Mouse (Mus musculus) cerebral cortex, adult 2 months (tissue): Measurements from ENCODE around the gene Exoc3l.

Experiments used
- WGBS: fragments of 180-500 bp; shearing (Covaris S2); methylation state at CpG from one replicate; pipeline ENCODE4 v1.1.7; 2018; 5-methylcytosine and 5-hydroxymethylcytosine counted together

Exoc3l gene

GRCm38 (mm10) chr8:105295895-105296573, at the start of gene Exoc3l:
Gene Exoc3l, minus strand, starts transcription at chr8:105296101.
- 69% methylated on average over 11 of the region's 11 CpGs for WGBS

GRCm38 (mm10) chr8:105345061-105345975, 49.4 kb upstream of the Exoc3l start:
- 71% methylated on average over 7 of the region's 7 CpGs for WGBS

- WGBS, result 71% methylated on average over 8 of the region's 8 CpGs
Observed at GRCm38 (mm10) chr8:105343791-105344574, 48.1 kb upstream of the Exoc3l start.

- 88% methylated on average over 4 of the region's 4 CpGs for WGBS
Observed at GRCm38 (mm10) chr8:105342768-105343167, 46.9 kb upstream of the Exoc3l start.

- WGBS, result 51% methylated on average over 8 of the region's 8 CpGs
Observed at GRCm38 (mm10) chr8:105341399-105341798, 45.5 kb upstream of the Exoc3l start.

- 86% methylated on average over 6 of the region's 6 CpGs for WGBS
Observed at GRCm38 (mm10) chr8:105339886-105340635, 44.2 kb upstream of the Exoc3l start.

GRCm38 (mm10) chr8:105338992-105339391, 43.1 kb upstream of the Exoc3l start:
- 70% methylated on average over 4 of the region's 4 CpGs for WGBS

- 60% methylated on average over 32 of the region's 32 CpGs for WGBS
Observed at GRCm38 (mm10) chr8:105336373-105337130, 40.7 kb upstream of the Exoc3l start.

GRCm38 (mm10) chr8:105332523-105332922, 36.6 kb upstream of the Exoc3l start:
- WGBS, result 76% methylated on average over 2 of the region's 2 CpGs

GRCm38 (mm10) chr8:105331931-105332330, 36.0 kb upstream of the Exoc3l start:
- 95% methylated on average over 9 of the region's 9 CpGs for WGBS

- 92% methylated on average over 22 of the region's 22 CpGs for WGBS
Observed at GRCm38 (mm10) chr8:105331469-105331868, 35.6 kb upstream of the Exoc3l start.

- WGBS, result 83% methylated on average over 12 of the region's 12 CpGs
Observed at GRCm38 (mm10) chr8:105330325-105330724, 34.4 kb upstream of the Exoc3l start.

- WGBS, result 20% methylated on average over 6 of the region's 6 CpGs
Observed at GRCm38 (mm10) chr8:105326968-105327367, 31.1 kb upstream of the Exoc3l start.

GRCm38 (mm10) chr8:105326141-105326672, 30.3 kb upstream of the Exoc3l start, which contains the start of the genes Lrrc29 and Tmem208:
Gene Lrrc29, minus strand, starts transcription at chr8:105326278.
Gene Tmem208, plus strand, starts transcription at chr8:105326354.
- under 1% methylated on average over 36 of the region's 36 CpGs for WGBS

GRCm38 (mm10) chr8:105325641-105326093, 29.8 kb upstream of the Exoc3l start:
- WGBS, result 0% methylated on average over 12 of the region's 12 CpGs

GRCm38 (mm10) chr8:105323183-105323582, 27.3 kb upstream of the Exoc3l start:
- WGBS, result 85% methylated on average over 4 of the region's 4 CpGs

- 64% methylated on average over 11 of the region's 11 CpGs for WGBS
Observed at GRCm38 (mm10) chr8:105318662-105319190, 22.8 kb upstream of the Exoc3l start.

- WGBS, result 54% methylated on average over 4 of the region's 4 CpGs
Observed at GRCm38 (mm10) chr8:105317941-105318340, 22.0 kb upstream of the Exoc3l start.

GRCm38 (mm10) chr8:105315073-105315769, 19.3 kb upstream of the Exoc3l start:
- 92% methylated on average over 18 of the region's 18 CpGs for WGBS
